Mouse (Mus musculus): ENCODE results near the gene Vwce. TPM values are rescaled to one million over a fixed set of nuclear protein-coding genes. Genes with fewer than 3 reads are reported as not detected.
A peak's percentile ranks its signal among the peaks of the same experiment; 100 is the strongest.

Vwce gene
- total RNA-seq (2014; rRNA removed) (4.5 and 6.2 TPM in 2 replicates), polyA plus RNA-seq (2012; rRNA removed) (24.8 and 30.7 TPM in 2 replicates)

- Histone ChIP-seq H3K27ac (replicated peaks; ENCODE audit: insufficient read depth, low read depth, low read length) (peak within 1 kb of the TSS; percentile 90), H3K79me2 (ENCODE audit: control insufficient read depth, insufficient read depth, low read length) (peaks cover 11% of the 10 kb centered on the region; the same call in 1 of the 2 replicates), H3K36me3 (ENCODE audit: control insufficient read depth, insufficient read depth, low read length) (peaks cover 11% of the 10 kb centered on the region; the same call in 1 of the 2 replicates), H3K4me1 (ENCODE audit: control insufficient read depth, insufficient read depth, low read length) (peaks cover 12% of the 10 kb centered on the region), H3K4me3 (ENCODE audit: insufficient read depth, low read depth, low read length) (peak within 1 kb of the TSS; percentile 73), H3K9ac (ENCODE audit: low read depth, low read length) (peak within 1 kb of the TSS; percentile 86), H3K27me3 (ENCODE audit: control insufficient read depth, insufficient read depth, low read length) (no peaks in the 10 kb centered on the region)
- TF ChIP-seq CTCF (IDR thresholded peaks at IDR 0.05; ENCODE audit: low read depth, low read length) (peak; percentile 60), POLR2A (IDR thresholded peaks at IDR 0.05; ENCODE audit: extremely low read depth, insufficient read depth, low read length) (peak; percentile 42; the same call in 1 of the 2 replicates)
- DNase-seq (ENCODE audit: extremely low read depth, low read depth, low spot score) = peak; percentile 61
- WGBS = 2% methylated on average over 32 of the region's 32 CpGs
Measured at GRCm38 (mm10) chr19:10634106-10634871, at the start of gene Vwce. TSS of gene Vwce (plus strand) at chr19:10634213.

- no peaks in the 10 kb centered on the region for H3K27me3 ChIP-seq (ENCODE audit: control insufficient read depth, insufficient read depth, low read length)
Measured at GRCm38 (mm10) chr19:10585112-10585511, 48.9 kb upstream of the Vwce start.

GRCm38 (mm10) chr19:10587231-10587630 is 46.8 kb upstream of the Vwce start:
- WGBS = 33% methylated on average over 8 of the region's 8 CpGs
- TF ChIP-seq CTCF (IDR thresholded peaks at IDR 0.05; ENCODE audit: low read depth, low read length) (no peak), POLR2A (IDR thresholded peaks at IDR 0.05; ENCODE audit: extremely low read depth, insufficient read depth, low read length) (no peak)
- Histone ChIP-seq H3K27ac (replicated peaks; ENCODE audit: insufficient read depth, low read depth, low read length) (peak overlapping the region; percentile 58), H3K4me1 (ENCODE audit: control insufficient read depth, insufficient read depth, low read length) (peaks cover 16% of the 10 kb centered on the region), H3K27me3 (ENCODE audit: control insufficient read depth, insufficient read depth, low read length) (no peaks in the 10 kb centered on the region), H3K9ac (ENCODE audit: low read depth, low read length) (no peak overlapping the region), H3K36me3 (ENCODE audit: control insufficient read depth, insufficient read depth, low read length) (peaks cover 13% of the 10 kb centered on the region; the same call in 1 of the 2 replicates), H3K79me2 (ENCODE audit: control insufficient read depth, insufficient read depth, low read length) (no peaks in the 10 kb centered on the region), H3K4me3 (ENCODE audit: insufficient read depth, low read depth, low read length) (no peak overlapping the region)
- peak; percentile 72 for DNase-seq (ENCODE audit: extremely low read depth, low read depth, low spot score)

More at GRCm38 (mm10) chr19:10585112-10585511, 48.9 kb upstream of the Vwce start:
- TF ChIP-seq CTCF (IDR thresholded peaks at IDR 0.05; ENCODE audit: low read depth, low read length) = no peak
- no peak for TF ChIP-seq POLR2A (IDR thresholded peaks at IDR 0.05; ENCODE audit: extremely low read depth, insufficient read depth, low read length)
- peaks cover 7% of the 10 kb centered on the region; the same call in 1 of the 2 replicates for H3K4me1 ChIP-seq (ENCODE audit: control insufficient read depth, insufficient read depth, low read length)
- H3K4me3 ChIP-seq (ENCODE audit: insufficient read depth, low read depth, low read length) = no peak overlapping the region
- H3K9ac ChIP-seq (ENCODE audit: low read depth, low read length) = no peak overlapping the region
- H3K27ac ChIP-seq (replicated peaks; ENCODE audit: insufficient read depth, low read depth, low read length) = no peak overlapping the region
- DNase-seq (ENCODE audit: extremely low read depth, low read depth, low spot score) = no peak
- 29% methylated on average over 8 of the region's 8 CpGs for WGBS
- peaks cover 14% of the 10 kb centered on the region; the same call in 1 of the 2 replicates for H3K36me3 ChIP-seq (ENCODE audit: control insufficient read depth, insufficient read depth, low read length)
- no peaks in the 10 kb centered on the region for H3K79me2 ChIP-seq (ENCODE audit: control insufficient read depth, insufficient read depth, low read length)

GRCm38 (mm10) chr19:10589127-10589857 is 44.7 kb upstream of the Vwce start:
- Histone ChIP-seq H3K9ac (ENCODE audit: low read depth, low read length) (no peak overlapping the region), H3K4me3 (ENCODE audit: insufficient read depth, low read depth, low read length) (no peak overlapping the region), H3K27ac (replicated peaks; ENCODE audit: insufficient read depth, low read depth, low read length) (0 out of 2 replicates have a peak overlapping the region, but pooled peaks have one; percentile 5), H3K79me2 (ENCODE audit: control insufficient read depth, insufficient read depth, low read length) (no peaks in the 10 kb centered on the region), H3K4me1 (ENCODE audit: control insufficient read depth, insufficient read depth, low read length) (peaks cover 35% of the 10 kb centered on the region), H3K36me3 (ENCODE audit: control insufficient read depth, insufficient read depth, low read length) (peaks cover 26% of the 10 kb centered on the region), H3K27me3 (ENCODE audit: control insufficient read depth, insufficient read depth, low read length) (no peaks in the 10 kb centered on the region)
- WGBS = 62% methylated on average over 5 of the region's 5 CpGs
- DNase-seq (ENCODE audit: extremely low read depth, low read depth, low spot score) = peak; percentile 59
- TF ChIP-seq CTCF (IDR thresholded peaks at IDR 0.05; ENCODE audit: low read depth, low read length) (no peak), POLR2A (IDR thresholded peaks at IDR 0.05; ENCODE audit: extremely low read depth, insufficient read depth, low read length) (no peak)

GRCm38 (mm10) chr19:10590301-10590700 is 43.7 kb upstream of the Vwce start:
- peak; percentile 68 for DNase-seq (ENCODE audit: extremely low read depth, low read depth, low spot score)
- Histone ChIP-seq H3K4me3 (ENCODE audit: insufficient read depth, low read depth, low read length) (no peak overlapping the region), H3K79me2 (ENCODE audit: control insufficient read depth, insufficient read depth, low read length) (no peaks in the 10 kb centered on the region), H3K27me3 (ENCODE audit: control insufficient read depth, insufficient read depth, low read length) (no peaks in the 10 kb centered on the region), H3K9ac (ENCODE audit: low read depth, low read length) (no peak overlapping the region), H3K36me3 (ENCODE audit: control insufficient read depth, insufficient read depth, low read length) (peaks cover 35% of the 10 kb centered on the region), H3K27ac (replicated peaks; ENCODE audit: insufficient read depth, low read depth, low read length) (peak overlapping the region; percentile 6), H3K4me1 (ENCODE audit: control insufficient read depth, insufficient read depth, low read length) (peaks cover 34% of the 10 kb centered on the region)
- WGBS = 15% methylated on average over 3 of the region's 3 CpGs
- TF ChIP-seq POLR2A (IDR thresholded peaks at IDR 0.05; ENCODE audit: extremely low read depth, insufficient read depth, low read length) (no peak), CTCF (IDR thresholded peaks at IDR 0.05; ENCODE audit: low read depth, low read length) (no peak)
